Mouse (Mus musculus) neural tube, embryonic 15.5 days (tissue): Measurements from ENCODE around the gene Wdr95. TPM values are rescaled to one million over a fixed set of nuclear protein-coding genes. Genes with fewer than 3 reads are reported as not detected.
A peak's percentile ranks its signal among the peaks of the same experiment; 100 is the strongest.

Experiments
- ATAC-seq: fragments of 200-750 bp; cut with Nextera tagmentation; 2 replicates; pipeline ENCODE4 v1.8.0; 2017; ENCODE audit warnings: mild to moderate bottlenecking, moderate TSS enrichment, moderate library complexity; ENCODE audit not compliant: low FRiP score
- H3K27ac ChIP-seq: fragments of 300-500 bp; sonication (generic); replicated peaks from 2 replicates; pipeline ENCODE4 v1.5.1; 2015; ENCODE audit warnings: mild to moderate bottlenecking, inconsistent platforms
- H3K27me3 ChIP-seq: fragments of 300-500 bp; sonication (generic); replicated peaks from 2 replicates; pipeline ENCODE4 v1.6.1; 2015; ENCODE audit warnings: inconsistent platforms
- H3K36me3 ChIP-seq: fragments of 300-500 bp; sonication (generic); 2 replicates; pipeline ENCODE4 v1.6.1; 2015; ENCODE audit warnings: inconsistent platforms
- H3K4me1 ChIP-seq: fragments of 300-500 bp; sonication (generic); 2 replicates; pipeline ENCODE4 v1.6.1; 2015; ENCODE audit warnings: inconsistent platforms
- H3K4me2 ChIP-seq: fragments of 300-500 bp; sonication (generic); 2 replicates; pipeline ENCODE4 v1.6.1; 2015; ENCODE audit warnings: inconsistent platforms, mild to moderate bottlenecking, moderate library complexity
- H3K4me3 ChIP-seq: fragments of 300-500 bp; sonication (generic); replicated peaks from 2 replicates; pipeline ENCODE4 v1.5.1; 2015; ENCODE audit warnings: mild to moderate bottlenecking, inconsistent platforms
- H3K9ac ChIP-seq: fragments of 300-500 bp; sonication (generic); replicated peaks from 2 replicates; pipeline ENCODE4 v1.6.1; 2015; ENCODE audit warnings: mild to moderate bottlenecking, inconsistent platforms
- H3K9me3 ChIP-seq: fragments of 300-500 bp; sonication (generic); replicated peaks from 2 replicates; pipeline ENCODE4 v1.6.1; 2016; ENCODE audit warnings: inconsistent platforms
- WGBS: fragments of 180-500 bp; shearing (Covaris S2); methylation state at CpG from one replicate; pipeline ENCODE4 v1.1.7; 2015; ENCODE audit warnings: mixed read lengths; 5-methylcytosine and 5-hydroxymethylcytosine counted together
- polyA plus RNA-seq: library from polyadenylated mRNA; unstranded; fragments of >200 nt; fragmentation: Nextera tagmentation; extraction: Ambion mirVana; gene quantifications from 2 replicates; pipeline ENCODE4 v1.2.1, GENCODE M21; 2015

The Wdr95 gene
- polyA plus RNA-seq, 1 experiment from 2014 or later: 0.12 TPM

DNA sequence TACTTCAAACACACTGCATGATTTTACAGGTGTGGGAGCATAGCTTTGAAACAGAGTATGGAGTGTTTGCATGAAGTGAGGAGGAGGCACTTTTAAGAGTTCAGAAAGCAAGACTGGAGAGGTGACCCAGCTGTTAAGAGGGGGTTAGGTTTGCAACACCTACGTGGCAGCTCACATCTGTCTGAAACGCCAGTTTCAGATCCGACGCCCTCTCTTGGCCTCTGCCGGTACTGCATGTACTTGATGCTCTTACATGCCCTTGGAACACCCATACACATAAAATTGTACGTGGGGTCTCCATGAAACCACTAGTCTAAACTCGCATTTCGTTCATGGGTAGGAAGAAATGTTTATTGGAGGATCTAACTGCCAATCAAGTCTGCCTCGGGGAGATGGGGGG is 24.3 kb downstream of the Wdr95 start:
- WGBS: 49% methylated on average over 9 of the region's 9 CpGs
- H3K4me2 ChIP-seq: no peak overlapping the region
- H3K27ac ChIP-seq: no peak overlapping the region
- no peaks in the 10 kb centered on the region for H3K27me3 ChIP-seq
- no peaks in the 10 kb centered on the region for H3K36me3 ChIP-seq
- no peaks in the 10 kb centered on the region for H3K9me3 ChIP-seq
- H3K4me1 ChIP-seq: no peaks in the 10 kb centered on the region
- H3K4me3 ChIP-seq: no peak overlapping the region
- no peak overlapping the region for H3K9ac ChIP-seq
- no peak for ATAC-seq

GRCm38 (mm10) chr5:149553373-149553772 is 24.9 kb downstream of the Wdr95 start:
- Histone ChIP-seq H3K36me3 (no peaks in the 10 kb centered on the region), H3K27me3 (no peaks in the 10 kb centered on the region), H3K4me2 (no peak overlapping the region), H3K9me3 (no peaks in the 10 kb centered on the region), H3K4me1 (no peaks in the 10 kb centered on the region), H3K4me3 (no peak overlapping the region), H3K9ac (no peak overlapping the region), H3K27ac (no peak overlapping the region)
- no peak for ATAC-seq
- 94% methylated on average over 11 of the region's 11 CpGs for WGBS

DNA sequence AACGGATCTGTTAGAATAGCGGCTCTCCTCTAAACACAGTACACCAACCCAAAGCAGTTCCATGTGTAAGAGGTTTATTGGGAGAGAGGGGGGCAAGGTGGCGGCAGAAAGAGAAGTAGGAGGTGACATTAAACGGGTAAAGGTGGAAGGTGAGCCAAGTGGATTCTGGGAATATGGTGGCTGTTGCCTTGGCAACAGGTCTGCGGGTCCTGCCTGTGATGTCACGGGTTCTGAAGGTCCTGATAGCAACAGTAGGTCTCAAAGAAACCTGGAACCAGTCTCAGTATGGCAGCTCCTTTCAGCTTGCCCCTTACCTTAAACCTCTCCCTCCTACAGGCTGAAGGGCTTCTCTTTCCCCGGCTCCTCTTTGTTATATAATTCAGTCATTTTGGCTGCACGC is 25.9 kb downstream of the Wdr95 start:
- no peak for ATAC-seq
- Histone ChIP-seq H3K4me1 (no peaks in the 10 kb centered on the region), H3K27me3 (no peaks in the 10 kb centered on the region), H3K4me2 (no peak overlapping the region), H3K9ac (no peak overlapping the region), H3K36me3 (no peaks in the 10 kb centered on the region), H3K9me3 (no peaks in the 10 kb centered on the region), H3K4me3 (no peak overlapping the region), H3K27ac (no peak overlapping the region)
- 89% methylated on average over 8 of the region's 8 CpGs for WGBS

- H3K9me3 ChIP-seq: no peaks in the 10 kb centered on the region
- H3K4me1 ChIP-seq: peaks cover 21% of the 10 kb centered on the region
- 0 out of 2 replicates have a peak overlapping the region, but pooled peaks have one; percentile 19 for H3K4me2 ChIP-seq
- no peaks in the 10 kb centered on the region for H3K27me3 ChIP-seq
- ATAC-seq: peak; percentile 83
- no peak overlapping the region for H3K4me3 ChIP-seq
- H3K36me3 ChIP-seq: no peaks in the 10 kb centered on the region
- H3K9ac ChIP-seq: no peak overlapping the region
- H3K27ac ChIP-seq: peak overlapping the region; percentile 72
- 38% methylated on average over 11 of the region's 11 CpGs for WGBS
Observed at GRCm38 (mm10) chr5:149560903-149561588, 32.6 kb downstream of the Wdr95 start.

DNA sequence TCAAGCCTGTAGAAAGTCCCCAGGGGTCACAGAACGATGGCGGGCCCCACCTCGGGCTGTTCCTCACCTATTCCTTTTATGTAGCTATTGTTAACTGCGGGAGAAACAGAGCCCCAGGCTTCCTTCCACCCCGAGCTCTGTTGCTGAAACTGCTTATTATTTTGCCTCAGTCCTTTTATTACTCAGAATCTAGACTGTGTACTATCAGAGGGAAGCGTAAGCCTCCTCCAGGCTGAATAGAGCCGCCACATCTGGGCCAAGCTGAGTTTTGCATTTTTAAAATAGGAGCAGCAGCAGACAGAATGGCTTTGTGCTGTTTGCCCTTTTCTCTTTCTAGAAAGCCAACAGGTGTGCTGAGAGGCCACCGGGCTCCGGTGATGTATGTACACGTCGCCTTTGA is 37.5 kb downstream of the Wdr95 start:
- no peak for ATAC-seq
- Histone ChIP-seq H3K4me2 (no peak overlapping the region), H3K9me3 (no peaks in the 10 kb centered on the region), H3K9ac (no peak overlapping the region), H3K4me3 (no peak overlapping the region), H3K4me1 (peaks cover 18% of the 10 kb centered on the region), H3K27ac (no peak overlapping the region), H3K27me3 (no peaks in the 10 kb centered on the region), H3K36me3 (no peaks in the 10 kb centered on the region)
- 39% methylated on average over 11 of the region's 11 CpGs for WGBS

DNA sequence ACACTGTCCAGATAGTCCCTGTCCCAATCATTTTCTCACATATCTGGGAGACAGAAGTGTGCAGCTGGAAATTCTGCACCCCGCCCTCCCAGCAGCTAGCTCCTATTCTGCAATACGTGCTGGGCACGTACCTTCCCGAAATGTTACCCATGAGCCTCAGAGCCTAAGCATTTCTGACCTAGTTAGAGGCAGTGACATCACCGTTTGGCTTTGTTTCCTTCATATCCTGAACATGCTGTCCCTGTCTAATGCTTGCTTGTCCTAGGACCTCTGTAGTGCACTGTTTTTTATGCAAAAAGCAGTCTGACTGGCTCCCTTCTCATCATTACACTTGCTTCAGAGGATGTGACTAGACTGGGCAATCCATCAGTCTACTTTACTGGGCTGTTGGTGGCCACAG is 38.5 kb downstream of the Wdr95 start:
- ATAC-seq: no peak; the same call in 1 of the 2 replicates
- H3K9ac ChIP-seq: no peak overlapping the region
- no peaks in the 10 kb centered on the region for H3K27me3 ChIP-seq
- no peak overlapping the region for H3K4me2 ChIP-seq
- H3K27ac ChIP-seq: no peak overlapping the region
- WGBS: 76% methylated on average over 5 of the region's 5 CpGs
- peaks cover 11% of the 10 kb centered on the region for H3K4me1 ChIP-seq
- no peak overlapping the region for H3K4me3 ChIP-seq
- no peaks in the 10 kb centered on the region for H3K9me3 ChIP-seq
- H3K36me3 ChIP-seq: no peaks in the 10 kb centered on the region

DNA sequence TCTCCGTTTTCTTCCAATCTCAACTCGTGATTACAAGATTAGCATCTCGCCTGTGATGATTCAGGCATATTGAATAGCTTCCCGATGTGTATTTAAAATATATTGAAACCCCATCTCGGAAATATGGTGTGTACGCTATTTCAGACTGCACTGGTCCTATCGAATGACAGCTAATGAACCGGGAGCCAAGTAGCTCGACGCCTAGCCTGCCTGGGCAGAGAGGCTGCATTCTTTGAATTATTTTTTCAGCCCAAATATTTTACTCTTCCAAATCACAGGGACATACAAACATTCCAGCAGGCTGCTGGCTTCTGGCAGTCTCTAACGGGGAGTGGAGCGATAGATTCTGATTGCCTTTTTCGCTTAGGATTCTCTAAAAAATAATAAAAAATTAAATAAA is 40.5 kb downstream of the Wdr95 start:
- peaks cover 11% of the 10 kb centered on the region for H3K4me1 ChIP-seq
- ATAC-seq: no peak
- no peak overlapping the region for H3K4me3 ChIP-seq
- H3K36me3 ChIP-seq: no peaks in the 10 kb centered on the region
- 83% methylated on average over 13 of the region's 13 CpGs for WGBS
- H3K27ac ChIP-seq: no peak overlapping the region
- no peak overlapping the region for H3K4me2 ChIP-seq
- no peaks in the 10 kb centered on the region for H3K27me3 ChIP-seq
- H3K9ac ChIP-seq: no peak overlapping the region
- no peaks in the 10 kb centered on the region for H3K9me3 ChIP-seq

DNA sequence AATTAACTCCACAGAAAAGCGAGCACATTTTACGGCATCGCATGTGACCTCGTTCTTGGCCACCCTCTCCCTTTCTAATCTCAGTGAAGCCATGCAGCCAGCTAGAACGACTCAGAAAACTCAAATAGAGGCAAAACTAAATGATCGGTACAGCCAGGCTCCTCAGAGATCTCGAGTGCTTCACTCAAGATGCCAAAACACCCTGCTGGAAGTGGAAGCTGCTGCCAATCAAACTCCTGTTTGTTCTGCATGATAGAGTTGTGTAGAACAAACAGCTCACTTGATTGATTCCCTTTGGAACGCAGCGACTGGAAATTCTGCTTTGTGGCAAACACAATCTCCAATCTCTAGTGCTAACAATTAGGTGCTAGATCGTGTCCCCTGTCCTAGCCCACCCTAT is 48.5 kb downstream of the Wdr95 start:
- 60% methylated on average over 10 of the region's 10 CpGs for WGBS
- ATAC-seq: no peak
- H3K4me3 ChIP-seq: no peak overlapping the region
- H3K9ac ChIP-seq: no peak overlapping the region
- H3K9me3 ChIP-seq: no peaks in the 10 kb centered on the region
- H3K36me3 ChIP-seq: no peaks in the 10 kb centered on the region
- peaks cover 10% of the 10 kb centered on the region; the same call in 1 of the 2 replicates for H3K4me1 ChIP-seq
- H3K4me2 ChIP-seq: no peak overlapping the region
- H3K27ac ChIP-seq: no peak overlapping the region
- H3K27me3 ChIP-seq: no peaks in the 10 kb centered on the region

DNA sequence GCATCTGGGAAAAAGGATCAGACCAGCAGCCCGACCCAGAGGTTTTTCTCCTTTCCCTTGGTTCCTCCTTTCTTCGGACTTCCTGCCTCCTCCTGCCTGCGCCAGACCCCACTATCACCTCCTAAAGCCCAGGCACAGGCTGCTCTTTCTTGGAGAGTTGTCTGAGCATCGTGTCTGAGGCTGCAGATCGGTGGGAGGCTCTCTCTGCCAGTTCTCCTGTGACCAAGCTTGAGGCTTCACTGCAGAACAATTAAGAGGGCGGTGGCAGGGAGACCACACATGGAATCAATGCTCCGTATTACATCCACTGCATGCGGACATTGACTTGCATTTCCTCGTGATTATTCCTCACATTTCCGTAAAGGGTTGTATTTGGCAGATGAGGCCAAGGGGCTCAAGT is 49.0 kb downstream of the Wdr95 start:
- H3K4me2 ChIP-seq: no peak overlapping the region
- no peak overlapping the region for H3K9ac ChIP-seq
- no peaks in the 10 kb centered on the region for H3K36me3 ChIP-seq
- H3K4me3 ChIP-seq: no peak overlapping the region
- ATAC-seq: no peak
- H3K27me3 ChIP-seq: no peaks in the 10 kb centered on the region
- H3K4me1 ChIP-seq: peaks cover 10% of the 10 kb centered on the region; the same call in 1 of the 2 replicates
- H3K27ac ChIP-seq: no peak overlapping the region
- no peaks in the 10 kb centered on the region for H3K9me3 ChIP-seq
- 33% methylated on average over 10 of the region's 10 CpGs for WGBS

GRCm38 (mm10) chr5:149582642-149583262 is 54.3 kb downstream of the Wdr95 start:
- no peak overlapping the region for H3K27ac ChIP-seq
- H3K27me3 ChIP-seq: no peaks in the 10 kb centered on the region
- H3K4me2 ChIP-seq: no peak overlapping the region
- no peak overlapping the region for H3K9ac ChIP-seq
- no peak for ATAC-seq
- no peaks in the 10 kb centered on the region for H3K36me3 ChIP-seq
- no peak overlapping the region for H3K4me3 ChIP-seq
- H3K4me1 ChIP-seq: peaks cover 15% of the 10 kb centered on the region; the same call in 1 of the 2 replicates
- H3K9me3 ChIP-seq: no peaks in the 10 kb centered on the region
- WGBS: 75% methylated on average over 5 of the region's 5 CpGs

- WGBS: 24% methylated on average over 8 of the region's 8 CpGs
- Histone ChIP-seq H3K27me3 (no peaks in the 10 kb centered on the region), H3K36me3 (no peaks in the 10 kb centered on the region), H3K4me3 (no peak overlapping the region), H3K9ac (no peak overlapping the region), H3K4me2 (no peak overlapping the region), H3K27ac (no peak overlapping the region), H3K9me3 (no peaks in the 10 kb centered on the region), H3K4me1 (0 out of 2 replicates have a peak, but pooled peaks cover 14% of the 10 kb centered on the region)
- no peak for ATAC-seq
Observed at GRCm38 (mm10) chr5:149583507-149583906, 55.0 kb downstream of the Wdr95 start.

DNA sequence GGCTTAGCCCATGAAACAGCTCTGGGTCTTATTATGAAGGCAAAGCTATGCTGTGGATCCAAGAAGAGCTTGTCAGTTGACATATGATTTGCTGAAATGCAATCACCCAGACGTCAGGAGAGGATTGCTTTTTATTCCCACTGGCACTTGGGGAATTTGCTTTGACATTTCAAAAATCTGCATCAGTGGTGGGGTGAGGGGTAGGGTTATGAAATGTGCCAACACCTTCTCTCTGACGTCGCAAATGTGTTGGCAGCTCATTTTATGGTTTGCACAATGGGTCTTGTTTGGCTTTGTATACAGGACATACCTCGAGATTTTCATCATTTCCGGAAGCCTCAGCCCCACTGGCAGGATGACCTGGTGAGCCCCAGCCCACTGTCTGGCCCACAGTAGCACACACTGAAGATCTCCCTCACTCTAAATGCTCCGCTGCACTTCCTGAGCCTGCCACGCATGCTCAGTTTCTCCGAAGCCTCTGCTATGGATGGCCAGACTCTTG is 55.7 kb downstream of the Wdr95 start:
- Histone ChIP-seq H3K27ac (0 out of 2 replicates have a peak overlapping the region, but pooled peaks have one; percentile 48), H3K4me1 (0 out of 2 replicates have a peak, but pooled peaks cover 14% of the 10 kb centered on the region), H3K4me3 (no peak overlapping the region), H3K27me3 (no peaks in the 10 kb centered on the region), H3K9me3 (no peaks in the 10 kb centered on the region), H3K4me2 (no peak overlapping the region), H3K36me3 (no peaks in the 10 kb centered on the region), H3K9ac (no peak overlapping the region)
- no peak for ATAC-seq
- 58% methylated on average over 8 of the region's 8 CpGs for WGBS
